Mouse (Mus musculus) stomach, postnatal 0 days (tissue): ENCODE data around the gene Thrb. TPM values are rescaled to one million over a fixed set of nuclear protein-coding genes. Genes with fewer than 3 reads are reported as not detected.

Experiments used
- ATAC-seq: fragments of 200-750 bp; cut with Nextera tagmentation; 2 replicates; pipeline ENCODE4 v1.8.0; 2017; ENCODE audit not compliant: low FRiP score, low TSS enrichment
- DNase-seq: peaks from one replicate; pipeline ENCODE4 v3.0.0-alpha.2; 2016; ENCODE audit warnings: low spot score
- H3K27ac ChIP-seq: fragments of 300-500 bp; sonication (generic); replicated peaks from 2 replicates; pipeline ENCODE4 v1.5.1; 2014; ENCODE audit warnings: mild to moderate bottlenecking, control low read depth
- H3K27me3 ChIP-seq: fragments of 300-500 bp; sonication (generic); 2 replicates; pipeline ENCODE4 v1.6.1; 2014; ENCODE audit warnings: low read length; ENCODE audit not compliant: control insufficient read depth, insufficient read depth
- H3K36me3 ChIP-seq: fragments of 300-500 bp; sonication (generic); 2 replicates; pipeline ENCODE4 v1.6.1; 2014; ENCODE audit warnings: low read length, mixed read lengths; ENCODE audit not compliant: control insufficient read depth, insufficient read depth
- H3K4me1 ChIP-seq: fragments of 300-500 bp; sonication (generic); replicated peaks from 2 replicates; pipeline ENCODE4 v1.6.1; 2014; ENCODE audit warnings: antibody characterized with exemption; ENCODE audit not compliant: control insufficient read depth, insufficient read depth
- H3K4me2 ChIP-seq: fragments of 300-500 bp; sonication (generic); replicated peaks from 2 replicates; pipeline ENCODE4 v1.6.1; 2014; ENCODE audit warnings: low read depth, mild to moderate bottlenecking, control low read depth, moderate library complexity
- H3K4me3 ChIP-seq: fragments of 300-500 bp; sonication (generic); 2 replicates; pipeline ENCODE4 v1.5.1; 2014; ENCODE audit warnings: low read depth, low read length, control low read depth
- H3K9ac ChIP-seq: fragments of 300-500 bp; sonication (generic); 2 replicates; pipeline ENCODE4 v1.6.1; 2014; ENCODE audit warnings: mild to moderate bottlenecking, low read length, control low read depth, mixed read lengths
- H3K9me3 ChIP-seq: fragments of 300-500 bp; sonication (generic); 2 replicates; pipeline ENCODE4 v1.6.1; 2016; ENCODE audit warnings: low read length; ENCODE audit not compliant: control insufficient read depth
- CTCF ChIP-seq: IDR thresholded peaks from 2 replicates; pipeline ENCODE4 v1.5.1; 2016; ENCODE audit warnings: antibody characterized with exemption, low read depth, mild to moderate bottlenecking, moderate library complexity
- EP300 ChIP-seq: optimal IDR thresholded peaks from 2 replicates; pipeline ENCODE3; 2016; ENCODE audit warnings: antibody characterized with exemption
- WGBS: fragments of 180-500 bp; shearing (Covaris S2); extraction: QIAGEN DNeasy Blood & Tissue Kit; methylation state at CpG from one replicate; pipeline ENCODE4 v1.1.7; 2014; 5-methylcytosine and 5-hydroxymethylcytosine counted together
- polyA plus RNA-seq: library from polyadenylated mRNA; unstranded; fragments of >200 nt; fragmentation: Nextera tagmentation; extraction: Ambion mirVana; gene quantifications from 2 replicates; pipeline ENCODE4 v1.2.1, GENCODE M21; 2015

The Thrb gene
- polyA plus RNA-seq = 4.0 and 4.8 TPM in 2 replicates

DNA sequence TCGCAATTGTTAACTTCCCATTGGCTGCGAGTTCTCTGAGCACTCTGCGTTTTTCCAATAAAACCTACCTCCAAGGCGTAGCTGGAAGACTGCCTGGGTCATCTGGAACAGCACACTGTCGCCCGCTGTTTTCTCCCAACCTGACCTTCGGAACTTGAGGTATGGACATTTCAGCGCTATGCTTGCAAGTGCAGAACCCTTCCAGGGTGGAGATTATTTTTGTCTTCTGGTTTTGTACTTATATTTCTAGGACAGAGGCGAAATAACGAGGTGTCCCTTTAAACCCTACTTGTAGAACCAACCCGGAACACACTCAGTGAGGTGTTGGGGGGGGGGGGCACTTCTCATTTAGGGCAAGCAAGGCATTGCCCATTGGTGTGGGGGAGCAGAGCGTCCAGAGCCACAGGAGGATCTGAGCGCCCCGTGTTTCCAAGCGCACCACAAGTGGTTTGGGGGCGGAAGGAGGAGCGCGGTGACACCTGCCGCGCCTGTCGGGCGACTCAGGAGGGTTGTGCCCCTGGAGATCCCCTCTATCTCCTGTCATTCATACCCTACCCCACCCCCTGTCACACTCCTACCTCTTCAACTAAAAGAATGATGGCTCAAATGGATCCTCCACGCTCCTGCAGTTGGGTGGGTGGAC, at the start of gene Thrb:
Thrb (plus strand) TSS at position 576 of the 643 bp plus-strand sequence.
- ATAC-seq = peak; percentile 15
- Histone ChIP-seq H3K4me3 (peak within 1 kb of the TSS; percentile 74), H3K27me3 (no peaks in the 10 kb centered on the region), H3K27ac (peak within 1 kb of the TSS; percentile 77), H3K4me1 (no peaks in the 10 kb centered on the region), H3K36me3 (no peaks in the 10 kb centered on the region), H3K9ac (peak within 1 kb of the TSS; percentile 68), H3K4me2 (peak within 1 kb of the TSS; percentile 98), H3K9me3 (no peaks in the 10 kb centered on the region)
- peak; percentile 60 for DNase-seq
- TF ChIP-seq EP300 (no peak), CTCF (no peak)
- WGBS = under 1% methylated on average over 23 of the region's 23 CpGs

DNA sequence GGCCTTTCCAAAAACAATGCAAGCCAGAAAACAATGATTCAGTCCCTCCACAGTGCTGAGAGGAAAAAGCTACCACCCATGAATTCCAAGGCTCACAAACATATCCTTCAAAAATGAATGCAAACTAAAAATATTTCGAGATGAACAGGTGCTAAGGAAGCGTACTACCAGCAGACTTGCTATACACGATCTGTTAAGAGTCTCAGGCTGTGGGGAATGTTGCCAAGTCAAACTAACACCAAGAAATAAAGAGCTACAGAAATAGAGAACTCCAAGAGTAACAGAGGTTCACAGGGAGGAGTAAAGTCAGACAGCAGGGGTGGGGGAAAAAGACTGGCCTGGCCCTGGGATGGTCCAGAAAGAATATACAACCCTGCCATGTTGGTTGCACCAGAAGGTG, 38.4 kb upstream of the Thrb start:
- Histone ChIP-seq H3K4me1 (no peaks in the 10 kb centered on the region), H3K9ac (no peak overlapping the region), H3K4me2 (no peak overlapping the region), H3K9me3 (no peaks in the 10 kb centered on the region), H3K36me3 (no peaks in the 10 kb centered on the region), H3K4me3 (no peak overlapping the region), H3K27me3 (no peaks in the 10 kb centered on the region), H3K27ac (no peak overlapping the region)
- TF ChIP-seq EP300 (no peak), CTCF (no peak)
- no peak for ATAC-seq
- DNase-seq = no peak
- 50% methylated on average over 3 of the region's 3 CpGs for WGBS

DNA sequence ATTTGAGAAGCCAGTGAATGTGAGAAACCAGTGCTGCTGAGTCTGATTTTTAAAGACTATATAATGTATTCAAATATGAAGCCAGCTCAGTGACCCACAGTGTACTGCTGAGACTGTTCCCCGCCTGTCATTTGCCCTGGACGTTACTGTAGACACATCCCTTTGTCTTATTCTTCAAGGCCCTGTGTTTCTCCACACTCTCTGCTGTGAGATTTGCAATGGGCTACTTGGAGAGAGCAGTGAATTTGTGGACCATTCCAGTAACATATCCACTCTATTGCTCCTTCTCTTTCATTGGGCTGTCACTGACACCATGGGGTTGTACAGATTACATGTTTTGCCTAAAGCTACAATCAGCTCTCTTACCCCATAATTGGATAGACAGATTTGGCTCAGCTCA, 36.1 kb upstream of the Thrb start:
- H3K27me3 ChIP-seq = no peaks in the 10 kb centered on the region
- no peak overlapping the region for H3K4me2 ChIP-seq
- H3K9me3 ChIP-seq = no peaks in the 10 kb centered on the region
- H3K4me1 ChIP-seq = no peaks in the 10 kb centered on the region
- H3K4me3 ChIP-seq = no peak overlapping the region
- H3K36me3 ChIP-seq = no peaks in the 10 kb centered on the region
- no peak for TF ChIP-seq EP300
- TF ChIP-seq CTCF = no peak
- no peak overlapping the region for H3K9ac ChIP-seq
- H3K27ac ChIP-seq = no peak overlapping the region
- 76% methylated on average over 2 of the region's 2 CpGs for WGBS
- DNase-seq (no peak), ATAC-seq (no peak)

- Histone ChIP-seq H3K27ac (no peak overlapping the region), H3K9me3 (no peaks in the 10 kb centered on the region), H3K9ac (no peak overlapping the region), H3K4me1 (no peaks in the 10 kb centered on the region), H3K36me3 (no peaks in the 10 kb centered on the region), H3K4me2 (no peak overlapping the region), H3K4me3 (no peak overlapping the region), H3K27me3 (no peaks in the 10 kb centered on the region)
- WGBS = 44% methylated on average over 5 of the region's 5 CpGs
- no peak for TF ChIP-seq CTCF
- TF ChIP-seq EP300 = no peak
- DNase-seq = no peak
- ATAC-seq = no peak
Observed at GRCm38 (mm10) chr14:17629215-17629614, 30.8 kb upstream of the Thrb start.

DNA sequence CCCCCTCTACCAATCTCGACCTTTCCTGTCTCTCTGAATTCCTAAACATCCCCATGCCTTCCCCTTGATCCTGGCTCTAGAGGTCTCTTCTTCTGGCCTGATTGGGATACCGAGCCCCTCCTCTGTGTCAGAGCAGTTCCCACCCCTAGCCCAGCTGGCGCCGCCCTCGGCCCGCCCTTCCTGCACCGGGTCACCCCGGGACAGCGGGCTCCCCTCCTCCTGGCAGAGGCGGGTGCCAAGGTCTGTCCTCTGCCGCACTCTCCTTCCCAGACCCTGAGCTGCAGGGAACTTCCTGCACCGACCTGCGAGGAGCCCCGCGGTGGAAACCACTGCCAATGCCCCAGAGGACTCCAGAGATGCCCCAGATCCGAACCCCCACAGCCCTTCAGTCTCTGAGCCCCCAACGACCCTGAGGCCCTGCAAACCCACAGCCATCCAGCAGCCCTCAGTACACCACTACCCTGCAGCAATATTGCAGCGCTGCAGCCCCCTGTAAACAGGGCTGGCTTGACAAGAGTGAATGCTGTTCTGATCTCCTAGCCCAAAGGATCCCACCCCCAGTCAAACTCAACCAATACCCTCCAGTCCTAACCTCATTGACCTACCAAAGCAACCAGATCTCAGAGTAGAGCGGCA, 27.1 kb upstream of the Thrb start:
- no peaks in the 10 kb centered on the region for H3K36me3 ChIP-seq
- H3K27ac ChIP-seq = no peak overlapping the region
- WGBS = 9% methylated on average over 19 of the region's 19 CpGs
- H3K4me3 ChIP-seq = no peak overlapping the region
- H3K4me2 ChIP-seq = peak overlapping the region; percentile 27
- no peak overlapping the region for H3K9ac ChIP-seq
- peak; percentile 56; the same call in 1 of the 2 replicates for ATAC-seq
- H3K4me1 ChIP-seq = no peaks in the 10 kb centered on the region
- no peak for TF ChIP-seq CTCF
- no peak for TF ChIP-seq EP300
- H3K9me3 ChIP-seq = no peaks in the 10 kb centered on the region
- H3K27me3 ChIP-seq = no peaks in the 10 kb centered on the region
- peak; percentile 48 for DNase-seq

DNA sequence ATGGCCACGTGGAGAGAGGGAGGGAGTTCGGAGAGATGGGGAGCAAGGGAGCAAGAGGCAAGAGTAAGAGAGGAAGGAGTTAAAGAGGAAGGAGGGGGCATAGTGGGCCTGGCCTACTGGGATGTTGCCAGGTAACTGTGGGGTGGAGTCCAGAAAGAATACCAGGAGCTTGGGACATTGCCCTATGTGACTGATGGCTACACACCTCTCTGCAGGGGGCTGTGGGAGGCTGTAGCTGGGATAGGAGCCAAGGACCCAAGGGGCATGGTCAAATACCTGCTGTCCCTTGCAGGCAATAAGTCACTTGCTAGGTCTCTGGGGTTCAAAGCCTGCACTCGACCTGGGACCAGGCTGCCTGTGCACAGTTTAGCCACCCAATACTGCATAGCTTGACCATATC, 23.1 kb upstream of the Thrb start:
- H3K36me3 ChIP-seq = no peaks in the 10 kb centered on the region
- H3K4me2 ChIP-seq = no peak overlapping the region
- 80% methylated on average over 3 of the region's 3 CpGs for WGBS
- DNase-seq (no peak), ATAC-seq (no peak)
- H3K27me3 ChIP-seq = no peaks in the 10 kb centered on the region
- H3K27ac ChIP-seq = no peak overlapping the region
- H3K9ac ChIP-seq = no peak overlapping the region
- H3K4me1 ChIP-seq = no peaks in the 10 kb centered on the region
- H3K4me3 ChIP-seq = no peak overlapping the region
- no peaks in the 10 kb centered on the region for H3K9me3 ChIP-seq
- no peak for TF ChIP-seq CTCF
- no peak for TF ChIP-seq EP300
